Mouse (Mus musculus): ENCODE measurements at regions not wholly inside any gene's neighbourhood (a gene's known extent, or its start where the extent isn't known, plus 50 kb on each side); places are given as distances from the start of the nearest gene placed in this dataset.
"Not testable (repeated sequence)": the region's sequence is repeated elsewhere in the genome, so short reads cannot be mapped to it uniquely, and the experiment has no call there.

DNA sequence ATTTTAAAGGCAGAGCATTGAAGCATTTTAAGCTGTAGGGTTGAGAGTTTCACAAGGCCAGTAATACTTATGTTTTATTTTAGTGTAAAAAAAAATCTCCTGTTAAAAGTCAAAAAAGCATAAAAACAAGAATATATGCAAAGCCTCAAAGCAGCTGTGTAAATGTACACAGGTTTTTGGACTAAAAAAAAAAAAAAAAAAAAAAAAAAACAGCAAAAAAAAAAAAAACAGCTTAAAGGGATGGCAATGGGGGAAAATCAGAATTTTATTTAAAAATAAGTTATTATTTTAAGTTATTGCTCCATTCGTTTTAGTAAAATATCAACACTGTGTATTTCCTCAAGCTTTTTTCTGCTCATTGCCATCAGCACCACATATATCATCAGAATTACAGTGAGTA lies 181.8 kb upstream of the Arhgap18 start:
- no peak for TF ChIP-seq POLR2A (IDR thresholded peaks at IDR 0.05; ENCODE audit: borderline replicate concordance, extremely low read depth, insufficient read depth, insufficient read length)
- Histone ChIP-seq H3K9me3 (ENCODE audit: control insufficient read depth, low read length) (no peaks in the 10 kb centered on the region), H3K4me1 (ENCODE audit: control insufficient read depth, insufficient read depth, low read length) (0 out of 2 replicates have a peak, but pooled peaks cover 2% of the 10 kb centered on the region), H3K4me2 (replicated peaks; ENCODE audit: low read depth, low read length, severe bottlenecking) (no peak overlapping the region), H3K36me3 (ENCODE audit: control insufficient read depth, insufficient read depth, low read length) (no peaks in the 10 kb centered on the region), H3K9ac (ENCODE audit: low read depth, low read length, severe bottlenecking) (no peak overlapping the region), H3K27ac (replicated peaks; ENCODE audit: low read depth, low read length) (no peak overlapping the region), H3K27me3 (ENCODE audit: control insufficient read depth, insufficient read depth, low read length) (no peaks in the 10 kb centered on the region), H3K4me3 (replicated peaks; ENCODE audit: low read length) (no peak overlapping the region)
- ATAC-seq (ENCODE audit: low FRiP score, low read depth) (no peak), DNase-seq (ENCODE audit: low spot score) (no peak)
- WGBS, result 64% methylated on average over 1 of the region's 1 CpGs

DNA sequence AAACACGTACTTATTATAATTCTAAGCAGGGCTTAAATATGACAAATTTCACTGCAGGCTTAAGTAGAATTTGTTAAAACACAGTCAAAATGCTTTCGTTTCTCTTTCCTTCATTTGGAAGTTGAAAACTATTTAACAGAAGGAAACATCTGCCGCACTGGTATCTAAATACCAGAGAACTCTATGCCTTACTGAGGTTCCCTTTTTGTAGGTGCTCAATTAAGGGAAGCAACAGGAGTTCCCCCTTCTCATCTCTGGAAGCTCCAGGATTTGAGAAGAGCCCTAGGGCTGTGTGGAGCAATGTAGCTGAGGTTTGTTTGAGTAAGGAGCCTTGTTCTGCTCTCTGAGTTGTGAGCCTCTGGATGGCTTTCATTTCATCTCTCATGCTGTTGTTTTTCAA lies 177.1 kb upstream of the Arhgap18 start:
- DNase-seq (ENCODE audit: low spot score), result no peak
- H3K4me1 ChIP-seq (ENCODE audit: control insufficient read depth, insufficient read depth, low read length), result no peaks in the 10 kb centered on the region
- WGBS, result 85% methylated on average over 3 of the region's 3 CpGs

DNA sequence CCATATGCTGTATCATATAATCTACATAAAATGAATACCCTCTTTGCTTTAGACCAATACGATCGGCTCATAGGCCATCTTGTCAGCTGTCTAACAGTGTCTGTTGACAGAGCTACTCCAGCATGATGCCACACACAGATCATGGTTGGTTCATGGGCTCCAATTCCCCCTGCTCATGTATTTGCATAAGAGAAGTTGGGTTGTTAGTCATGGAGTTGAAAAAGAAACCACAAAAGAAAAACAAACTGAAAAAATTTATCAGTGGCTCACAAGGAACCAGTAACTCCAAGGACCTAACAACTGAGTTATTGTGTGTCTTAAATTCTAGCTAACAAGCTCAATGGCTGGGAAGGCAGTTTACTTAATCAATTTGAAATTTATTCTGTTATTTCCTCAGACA lies 176.1 kb upstream of the Arhgap18 start:
- DNase-seq (ENCODE audit: low spot score) (no peak), ATAC-seq (ENCODE audit: low FRiP score, low read depth) (no peak)
- Histone ChIP-seq H3K4me3 (replicated peaks; ENCODE audit: low read length) (no peak overlapping the region), H3K9ac (ENCODE audit: low read depth, low read length, severe bottlenecking) (no peak overlapping the region), H3K4me2 (replicated peaks; ENCODE audit: low read depth, low read length, severe bottlenecking) (no peak overlapping the region), H3K27ac (replicated peaks; ENCODE audit: low read depth, low read length) (no peak overlapping the region), H3K36me3 (ENCODE audit: control insufficient read depth, insufficient read depth, low read length) (no peaks in the 10 kb centered on the region), H3K27me3 (ENCODE audit: control insufficient read depth, insufficient read depth, low read length) (no peaks in the 10 kb centered on the region), H3K4me1 (ENCODE audit: control insufficient read depth, insufficient read depth, low read length) (no peaks in the 10 kb centered on the region), H3K9me3 (ENCODE audit: control insufficient read depth, low read length) (no peaks in the 10 kb centered on the region)
- WGBS, result 90% methylated on average over 2 of the region's 2 CpGs
- TF ChIP-seq POLR2A (IDR thresholded peaks at IDR 0.05; ENCODE audit: borderline replicate concordance, extremely low read depth, insufficient read depth, insufficient read length), result no peak

More for the DNA sequence above, 177.1 kb upstream of the Arhgap18 start:
- H3K4me2 ChIP-seq (replicated peaks; ENCODE audit: low read depth, low read length, severe bottlenecking), result no peak overlapping the region
- TF ChIP-seq POLR2A (IDR thresholded peaks at IDR 0.05; ENCODE audit: borderline replicate concordance, extremely low read depth, insufficient read depth, insufficient read length), result no peak
- H3K9ac ChIP-seq (ENCODE audit: low read depth, low read length, severe bottlenecking), result no peak overlapping the region
- no peak overlapping the region for H3K4me3 ChIP-seq (replicated peaks; ENCODE audit: low read length)
- H3K27me3 ChIP-seq (ENCODE audit: control insufficient read depth, insufficient read depth, low read length), result no peaks in the 10 kb centered on the region
- ATAC-seq (ENCODE audit: low FRiP score, low read depth), result no peak
- H3K36me3 ChIP-seq (ENCODE audit: control insufficient read depth, insufficient read depth, low read length), result no peaks in the 10 kb centered on the region
- H3K9me3 ChIP-seq (ENCODE audit: control insufficient read depth, low read length), result no peaks in the 10 kb centered on the region
- no peak overlapping the region for H3K27ac ChIP-seq (replicated peaks; ENCODE audit: low read depth, low read length)

DNA sequence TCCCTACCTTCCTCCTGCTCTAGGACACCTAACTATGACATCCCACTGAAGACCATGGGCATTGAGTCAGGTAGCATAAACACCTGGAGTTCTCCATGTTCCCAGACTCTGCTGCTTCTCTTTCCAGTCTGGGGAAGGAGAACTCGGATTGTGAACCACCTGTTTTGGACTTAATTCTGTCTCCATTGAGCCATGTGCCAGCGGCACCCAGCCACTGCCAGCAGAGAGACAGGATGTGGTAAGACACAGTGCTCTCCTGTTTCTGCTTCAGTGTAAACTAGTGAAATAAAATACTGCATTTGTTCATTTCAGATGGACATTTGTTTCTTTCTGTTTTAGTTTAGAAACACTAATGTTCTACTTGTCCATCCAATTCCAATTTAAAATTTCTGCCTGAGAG lies 168.1 kb upstream of the Arhgap18 start:
- Histone ChIP-seq H3K4me3 (replicated peaks; ENCODE audit: low read length) (no peak overlapping the region), H3K27ac (replicated peaks; ENCODE audit: low read depth, low read length) (no peak overlapping the region), H3K4me2 (replicated peaks; ENCODE audit: low read depth, low read length, severe bottlenecking) (no peak overlapping the region), H3K27me3 (ENCODE audit: control insufficient read depth, insufficient read depth, low read length) (no peaks in the 10 kb centered on the region), H3K4me1 (ENCODE audit: control insufficient read depth, insufficient read depth, low read length) (no peaks in the 10 kb centered on the region), H3K9me3 (ENCODE audit: control insufficient read depth, low read length) (peaks cover 14% of the 10 kb centered on the region), H3K9ac (ENCODE audit: low read depth, low read length, severe bottlenecking) (no peak overlapping the region), H3K36me3 (ENCODE audit: control insufficient read depth, insufficient read depth, low read length) (no peaks in the 10 kb centered on the region)
- DNase-seq (ENCODE audit: low spot score), result no peak
- TF ChIP-seq POLR2A (IDR thresholded peaks at IDR 0.05; ENCODE audit: borderline replicate concordance, extremely low read depth, insufficient read depth, insufficient read length), result no peak
- no peak for ATAC-seq (ENCODE audit: low FRiP score, low read depth)
- 80% methylated on average over 2 of the region's 2 CpGs for WGBS

DNA sequence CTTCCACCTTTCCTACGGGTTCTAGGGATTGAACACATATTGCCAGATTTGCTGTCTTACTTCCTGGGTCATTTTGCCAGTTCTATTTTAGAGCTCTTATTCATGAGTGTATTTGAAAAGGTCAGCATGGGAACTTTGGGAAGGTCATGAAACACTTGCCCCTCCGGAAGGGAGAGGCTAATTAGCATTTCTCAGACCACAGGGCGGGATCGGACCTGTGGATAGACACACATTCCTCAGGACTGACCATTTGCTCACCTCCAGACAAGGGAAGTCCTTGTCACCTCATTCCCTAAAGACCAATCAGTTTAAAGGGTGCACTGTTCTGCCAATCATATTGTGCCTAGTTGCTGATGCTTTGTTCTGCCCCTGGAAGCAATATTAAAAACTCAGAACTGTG lies 146.1 kb upstream of the Arhgap18 start:
- not testable (repeated sequence) for H3K27me3 ChIP-seq (ENCODE audit: control insufficient read depth, insufficient read depth, low read length); H3K27ac ChIP-seq (replicated peaks; ENCODE audit: low read depth, low read length); H3K4me1 ChIP-seq (ENCODE audit: control insufficient read depth, insufficient read depth, low read length); H3K4me2 ChIP-seq (replicated peaks; ENCODE audit: low read depth, low read length, severe bottlenecking); H3K9me3 ChIP-seq (ENCODE audit: control insufficient read depth, low read length); H3K36me3 ChIP-seq (ENCODE audit: control insufficient read depth, insufficient read depth, low read length); ATAC-seq (ENCODE audit: low FRiP score, low read depth); DNase-seq (ENCODE audit: low spot score); H3K4me3 ChIP-seq (replicated peaks; ENCODE audit: low read length); H3K9ac ChIP-seq (ENCODE audit: low read depth, low read length, severe bottlenecking)
- 81% methylated on average over 4 of the region's 4 CpGs for WGBS

DNA sequence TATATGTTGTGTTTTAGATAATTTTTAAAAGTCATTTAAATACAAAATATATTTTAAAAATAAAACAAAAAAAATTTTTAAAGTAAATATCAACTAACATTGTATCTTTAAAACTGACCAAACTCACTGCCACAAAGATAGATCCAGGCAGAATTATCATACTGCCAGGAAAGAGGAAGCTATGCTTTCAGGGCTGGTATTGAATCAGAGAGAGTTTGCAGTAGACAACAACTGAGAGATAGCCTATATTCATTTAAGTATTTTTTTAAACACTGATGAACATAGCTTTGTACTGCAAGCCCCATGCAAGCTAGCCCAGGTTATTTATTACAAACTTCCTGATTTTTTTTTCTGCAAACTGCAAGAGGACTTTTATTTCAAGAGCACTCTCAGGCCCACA lies 142.0 kb upstream of the Arhgap18 start:
- no peak overlapping the region for H3K9ac ChIP-seq (ENCODE audit: low read depth, low read length, severe bottlenecking)
- H3K9me3 ChIP-seq (ENCODE audit: control insufficient read depth, low read length), result no peaks in the 10 kb centered on the region
- no peaks in the 10 kb centered on the region for H3K4me1 ChIP-seq (ENCODE audit: control insufficient read depth, insufficient read depth, low read length)
- DNase-seq (ENCODE audit: low spot score) (no peak), ATAC-seq (ENCODE audit: low FRiP score, low read depth) (no peak)
- no peak overlapping the region for H3K27ac ChIP-seq (replicated peaks; ENCODE audit: low read depth, low read length)
- H3K27me3 ChIP-seq (ENCODE audit: control insufficient read depth, insufficient read depth, low read length), result no peaks in the 10 kb centered on the region
- H3K4me3 ChIP-seq (replicated peaks; ENCODE audit: low read length), result no peak overlapping the region
- no peak overlapping the region for H3K4me2 ChIP-seq (replicated peaks; ENCODE audit: low read depth, low read length, severe bottlenecking)
- no peak for TF ChIP-seq POLR2A (IDR thresholded peaks at IDR 0.05; ENCODE audit: borderline replicate concordance, extremely low read depth, insufficient read depth, insufficient read length)
- H3K36me3 ChIP-seq (ENCODE audit: control insufficient read depth, insufficient read depth, low read length), result no peaks in the 10 kb centered on the region
